Mouse (Mus musculus) intestine, postnatal 0 days (tissue): ENCODE data around the gene Ndufb6. TPM values are rescaled to one million over a fixed set of nuclear protein-coding genes. Genes with fewer than 3 reads are reported as not detected.

Experiments used
- ATAC-seq: fragments of 200-750 bp; cut with Nextera tagmentation; 2 replicates; pipeline ENCODE4 v1.8.0; 2017; ENCODE audit warnings: mild to moderate bottlenecking, moderate TSS enrichment, moderate library complexity
- H3K27ac ChIP-seq: fragments of 300-500 bp; sonication (generic); 2 replicates; pipeline ENCODE4 v1.5.1; 2014; ENCODE audit warnings: mild to moderate bottlenecking, low read depth, low read length, moderate library complexity
- H3K27me3 ChIP-seq: fragments of 300-500 bp; sonication (generic); replicated peaks from 2 replicates; pipeline ENCODE4 v1.6.1; 2014; ENCODE audit warnings: low read length, mixed read lengths; ENCODE audit not compliant: control insufficient read depth, insufficient read depth
- H3K36me3 ChIP-seq: fragments of 300-500 bp; sonication (generic); 2 replicates; pipeline ENCODE4 v1.6.1; 2014; ENCODE audit warnings: mild to moderate bottlenecking, moderate library complexity; ENCODE audit not compliant: control insufficient read depth, insufficient read depth
- H3K4me1 ChIP-seq: fragments of 300-500 bp; sonication (generic); replicated peaks from 2 replicates; pipeline ENCODE4 v1.6.1; 2014; ENCODE audit warnings: antibody characterized with exemption, low read length, mixed read lengths; ENCODE audit not compliant: control insufficient read depth, insufficient read depth
- H3K4me2 ChIP-seq: fragments of 300-500 bp; sonication (generic); replicated peaks from 2 replicates; pipeline ENCODE4 v1.6.1; 2014; ENCODE audit warnings: low read depth, mild to moderate bottlenecking, moderate library complexity
- H3K4me3 ChIP-seq: fragments of 300-500 bp; sonication (generic); 2 replicates; pipeline ENCODE4 v1.5.1; 2014; ENCODE audit warnings: low read depth, low read length
- H3K9ac ChIP-seq: fragments of 300-500 bp; sonication (generic); 2 replicates; pipeline ENCODE4 v1.6.1; 2014; ENCODE audit warnings: mild to moderate bottlenecking, low read depth, low read length
- H3K9me3 ChIP-seq: fragments of 300-500 bp; sonication (generic); 2 replicates; pipeline ENCODE4 v1.6.1; 2016; ENCODE audit warnings: mixed run types; ENCODE audit not compliant: control insufficient read depth
- CTCF ChIP-seq: sonication (generic); IDR thresholded peaks from 2 replicates; pipeline ENCODE4 v1.5.1; 2016; ENCODE audit warnings: low read depth, mild to moderate bottlenecking, control low read depth, antibody characterized with exemption, moderate library complexity
- WGBS: fragments of 180-500 bp; shearing (Covaris S2); extraction: QIAGEN DNeasy Blood & Tissue Kit; methylation state at CpG from one replicate; pipeline ENCODE4 v1.1.7; 2014; 5-methylcytosine and 5-hydroxymethylcytosine counted together
- polyA plus RNA-seq: library from polyadenylated mRNA; unstranded; fragments of >200 nt; fragmentation: Nextera tagmentation; extraction: Ambion mirVana; gene quantifications from 2 replicates; pipeline ENCODE4 v1.2.1, GENCODE M21; 2015

Ndufb6 gene
- polyA plus RNA-seq, 1 experiment from 2014 or later: 403 TPM

DNA sequence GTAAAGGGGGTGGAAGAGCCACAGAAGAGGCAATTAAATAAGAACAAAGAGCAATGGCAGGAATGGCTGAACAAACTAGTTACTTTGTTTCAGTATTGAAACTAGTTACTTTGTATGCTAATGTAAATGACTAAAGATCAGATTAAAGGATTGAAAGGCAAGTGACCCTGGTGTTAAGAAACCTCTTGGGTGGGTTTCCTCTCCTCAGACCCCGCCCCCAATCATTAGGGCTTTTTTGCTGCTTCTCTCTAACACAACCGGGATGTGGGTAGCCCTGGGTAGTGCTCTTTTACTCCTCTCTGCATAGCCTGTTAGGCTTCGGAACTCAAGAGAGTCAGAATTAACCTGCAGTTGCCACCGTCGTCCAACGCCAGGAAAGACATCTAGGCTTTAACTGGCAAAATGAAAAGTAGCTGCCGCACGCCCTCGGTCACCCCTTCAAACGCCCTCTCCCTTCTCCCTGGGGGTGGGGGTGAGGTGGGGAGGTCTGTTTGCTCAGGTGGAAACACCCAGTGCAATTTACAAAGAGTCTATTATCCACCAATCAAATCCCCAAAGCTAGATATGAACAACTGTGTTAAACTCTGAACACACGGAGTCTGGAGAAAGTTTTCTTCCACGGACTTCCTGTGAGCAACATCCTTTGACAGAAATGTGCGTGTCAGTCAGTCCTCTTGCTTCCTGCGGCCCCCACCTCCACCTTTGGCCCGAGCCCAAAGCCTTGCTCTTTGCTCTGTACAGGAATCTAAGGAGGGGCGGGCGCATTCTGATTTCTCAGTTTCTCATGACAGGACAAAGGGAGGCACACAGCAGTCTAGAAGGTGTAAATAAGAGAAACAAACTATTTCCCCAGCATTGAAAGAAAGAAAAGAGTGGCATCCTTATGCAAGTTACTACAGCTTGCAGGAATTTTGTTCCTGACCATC lies 40.5 kb downstream of the Ndufb6 start:
- H3K9ac ChIP-seq: peak overlapping the region; percentile 68
- H3K27me3 ChIP-seq: no peaks in the 10 kb centered on the region
- peak overlapping the region; percentile 90 for H3K27ac ChIP-seq
- WGBS: 2% methylated on average over 17 of the region's 17 CpGs
- TF ChIP-seq CTCF: no peak
- peak overlapping the region; percentile 91 for H3K4me2 ChIP-seq
- H3K9me3 ChIP-seq: no peaks in the 10 kb centered on the region
- ATAC-seq: peak; percentile 80
- peaks cover 9% of the 10 kb centered on the region for H3K36me3 ChIP-seq
- H3K4me3 ChIP-seq: peak overlapping the region; percentile 76
- 0 out of 2 replicates have a peak, but pooled peaks cover 3% of the 10 kb centered on the region for H3K4me1 ChIP-seq

DNA sequence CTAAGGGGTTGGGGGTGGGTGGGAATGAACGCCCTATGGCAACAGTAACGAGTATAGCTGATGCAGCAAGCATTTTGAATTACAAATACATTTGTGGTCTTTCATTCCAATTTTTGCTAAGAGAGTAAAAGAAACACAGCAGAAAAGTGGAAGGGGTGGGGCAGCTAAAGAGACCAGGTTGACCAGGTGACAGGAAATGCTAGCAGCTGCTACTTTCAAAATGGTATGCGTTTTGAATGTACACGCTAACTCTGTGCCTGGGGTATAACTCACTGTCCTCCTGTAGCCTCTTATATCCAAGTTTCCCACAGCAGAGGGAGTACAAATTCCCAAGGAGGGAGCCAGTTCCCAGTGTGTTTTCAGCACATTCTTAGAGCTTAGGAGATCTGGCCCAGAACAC lies 42.4 kb downstream of the Ndufb6 start:
- Histone ChIP-seq H3K27me3 (no peaks in the 10 kb centered on the region), H3K36me3 (peaks cover 9% of the 10 kb centered on the region), H3K4me3 (no peak overlapping the region), H3K4me2 (no peak overlapping the region), H3K27ac (no peak overlapping the region), H3K9me3 (no peaks in the 10 kb centered on the region), H3K9ac (no peak overlapping the region), H3K4me1 (0 out of 2 replicates have a peak, but pooled peaks cover 3% of the 10 kb centered on the region)
- 83% methylated on average over 4 of the region's 4 CpGs for WGBS
- no peak for TF ChIP-seq CTCF
- no peak for ATAC-seq

DNA sequence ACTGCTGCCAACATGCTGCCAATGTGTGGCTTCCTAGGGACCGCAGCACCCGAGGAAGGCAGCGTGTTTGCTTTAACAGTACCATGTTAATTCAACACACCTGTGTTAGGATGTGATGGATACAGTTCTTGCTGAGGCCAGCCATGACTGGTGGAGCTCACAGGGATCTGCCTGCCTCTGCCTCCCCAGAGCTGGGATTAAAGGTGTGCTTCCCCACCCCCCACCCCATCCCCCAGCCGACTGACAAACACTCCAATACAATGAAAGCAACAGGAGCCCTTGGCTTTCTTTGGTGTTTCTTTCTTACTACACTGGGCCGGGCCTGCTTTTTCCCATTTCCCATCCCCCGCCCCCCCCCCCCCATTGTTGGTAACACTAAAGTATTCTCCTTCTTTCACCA lies 45.0 kb downstream of the Ndufb6 start:
- TF ChIP-seq CTCF: no peak
- Histone ChIP-seq H3K4me1 (0 out of 2 replicates have a peak, but pooled peaks cover 3% of the 10 kb centered on the region), H3K27me3 (no peaks in the 10 kb centered on the region), H3K27ac (no peak overlapping the region), H3K36me3 (peaks cover 15% of the 10 kb centered on the region), H3K4me3 (no peak overlapping the region), H3K9me3 (no peaks in the 10 kb centered on the region), H3K9ac (no peak overlapping the region), H3K4me2 (no peak overlapping the region)
- ATAC-seq: no peak
- 90% methylated on average over 6 of the region's 6 CpGs for WGBS

DNA sequence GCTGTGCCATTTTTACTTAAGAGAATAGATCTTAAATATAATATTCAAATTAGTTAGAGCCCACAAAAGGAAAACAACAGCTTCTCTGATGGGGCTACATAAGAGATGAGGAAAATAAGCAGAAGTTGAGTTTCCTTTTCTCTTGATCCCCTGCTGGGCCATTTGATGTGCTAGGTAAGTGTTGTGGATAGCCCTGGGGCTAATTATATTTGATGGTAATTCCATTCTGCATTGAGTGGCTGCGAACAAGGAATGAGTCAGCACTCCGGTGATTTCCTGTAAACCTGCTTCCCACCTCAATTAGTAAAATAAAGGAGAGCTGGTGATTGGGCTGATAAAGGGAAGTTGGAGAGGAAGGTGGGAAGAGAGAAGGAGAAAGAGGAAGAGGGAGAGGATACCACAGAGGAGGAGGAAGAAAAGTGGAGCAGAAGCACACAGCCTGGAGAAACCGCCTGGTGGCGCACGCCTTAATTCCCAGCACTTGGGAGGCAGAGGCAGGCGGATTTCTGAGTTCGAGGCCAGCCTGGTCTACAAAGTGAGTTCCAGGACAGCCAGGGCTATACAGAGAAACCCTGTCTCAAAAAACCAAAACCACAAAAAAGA lies 46.1 kb downstream of the Ndufb6 start:
- Histone ChIP-seq H3K27ac (no peak overlapping the region), H3K9ac (no peak overlapping the region), H3K4me1 (no peaks in the 10 kb centered on the region), H3K4me3 (no peak overlapping the region), H3K4me2 (no peak overlapping the region), H3K27me3 (no peaks in the 10 kb centered on the region), H3K36me3 (peaks cover 15% of the 10 kb centered on the region), H3K9me3 (no peaks in the 10 kb centered on the region)
- 93% methylated on average over 7 of the region's 7 CpGs for WGBS
- no peak for ATAC-seq
- TF ChIP-seq CTCF: no peak

DNA sequence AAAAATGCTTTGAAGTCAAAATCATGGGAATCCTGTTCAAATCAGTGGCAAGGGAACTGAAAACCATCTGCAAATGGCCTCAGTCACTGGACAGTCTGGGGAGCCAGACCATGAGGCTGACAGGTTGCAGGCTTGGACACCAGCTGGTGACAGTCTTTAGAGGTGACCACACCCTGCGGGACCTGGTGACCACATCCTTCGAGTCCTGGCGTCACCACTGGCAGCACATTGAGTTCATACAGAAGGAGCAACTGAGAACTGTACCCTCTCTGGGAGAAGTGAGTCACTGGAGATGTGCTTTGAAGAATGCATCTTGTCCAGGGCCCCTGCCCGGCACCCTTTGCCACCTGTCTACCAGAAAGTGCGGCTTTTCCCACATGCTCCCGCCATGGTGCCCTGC lies 49.5 kb downstream of the Ndufb6 start:
- Histone ChIP-seq H3K4me1 (no peaks in the 10 kb centered on the region), H3K4me2 (no peak overlapping the region), H3K36me3 (peaks cover 33% of the 10 kb centered on the region), H3K9me3 (no peaks in the 10 kb centered on the region), H3K9ac (no peak overlapping the region), H3K27me3 (no peaks in the 10 kb centered on the region), H3K4me3 (no peak overlapping the region), H3K27ac (no peak overlapping the region)
- WGBS: 93% methylated on average over 6 of the region's 6 CpGs
- no peak for ATAC-seq
- no peak for TF ChIP-seq CTCF

DNA sequence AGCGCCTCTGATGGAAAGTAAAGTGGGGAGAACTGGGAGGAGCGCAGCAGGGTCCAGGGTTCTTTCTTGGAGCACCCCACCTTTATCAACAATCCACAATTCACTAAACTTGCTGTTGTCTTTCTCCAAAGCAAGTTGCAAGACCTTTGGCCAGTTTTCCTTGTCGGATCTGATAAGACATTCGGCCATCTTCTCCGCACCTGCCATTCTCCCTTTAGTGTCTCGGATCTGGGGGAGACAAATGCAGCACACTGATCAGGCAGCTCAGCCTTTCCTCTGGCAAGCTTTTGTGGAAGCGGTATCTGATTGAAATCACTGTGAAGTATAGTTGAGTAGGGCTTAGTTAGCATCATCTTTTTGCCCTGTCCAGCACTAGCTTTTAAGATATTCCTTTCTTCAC lies 51.3 kb downstream of the Ndufb6 start:
- Histone ChIP-seq H3K27me3 (no peaks in the 10 kb centered on the region), H3K9ac (no peak overlapping the region), H3K4me2 (no peak overlapping the region), H3K9me3 (no peaks in the 10 kb centered on the region), H3K4me1 (no peaks in the 10 kb centered on the region), H3K27ac (no peak overlapping the region), H3K4me3 (no peak overlapping the region), H3K36me3 (peaks cover 38% of the 10 kb centered on the region)
- TF ChIP-seq CTCF: no peak
- ATAC-seq: no peak
- WGBS: 75% methylated on average over 7 of the region's 7 CpGs
